Mouse (Mus musculus): ENCODE measurements around the gene Nek5.

DNA sequence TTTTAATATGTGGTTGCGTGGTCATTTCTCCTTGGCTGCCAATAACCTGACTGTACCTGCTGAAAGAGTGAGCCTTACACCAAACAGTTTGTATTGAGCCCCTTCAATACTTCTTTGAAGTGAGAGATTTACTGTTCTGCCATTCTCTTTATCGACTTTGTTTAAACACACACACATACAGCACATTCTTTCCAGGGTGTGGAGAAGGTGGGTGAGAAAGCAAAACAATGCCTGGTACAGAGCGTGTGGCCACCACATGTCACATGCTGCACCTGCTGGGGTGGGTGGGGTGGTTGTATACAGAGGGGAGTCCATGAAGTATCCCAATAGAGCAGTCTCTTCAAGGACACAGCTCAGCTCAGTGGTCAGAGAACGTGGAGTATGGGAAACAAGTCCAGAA, 99.6 kb downstream of the Nek5 start:
- TF ChIP-seq CTCF (IDR thresholded peaks at IDR 0.05; ENCODE audit: low read depth, low read length) (no peak), POLR2A (IDR thresholded peaks at IDR 0.05; ENCODE audit: extremely low read depth, insufficient read depth, low read length) (no peak)
